ENCODE assay signal across 9 mouse cellular contexts in genomic region chr5:45670894-45671494, GRCm38 (mm10). TPM values are rescaled to one million over a fixed set of nuclear protein-coding genes. Genes with fewer than 3 reads are reported as not detected.
A peak's percentile ranks its signal among the peaks of the same experiment; 100 is the strongest.
DNase-seq lines count a peak whose midpoint lies in the region; ATAC-seq and TF ChIP-seq lines count a peak whose summit lies in the region.
"Had no signal": no experiment of that assay in that cellular context is flagged by ENCODE, and none has a peak within 500 bp of the region (broad histone marks: within the 10 kb centered on the region; RNA-seq: fewer than 3 reads in every experiment).

No protein-coding gene starts in this region.

- H3K27me3 ChIP-seq in midbrain, embryonic 10.5 days (ENCODE audit: low read depth, poor library complexity, severe bottlenecking) = no peaks in the 10 kb centered on the region
- H3K27me3 ChIP-seq in midbrain, embryonic 16.5 days (ENCODE audit: control insufficient read depth, insufficient read depth, low read depth, low read length) = no peaks in the 10 kb centered on the region
- no peaks in the 10 kb centered on the region for H3K27me3 ChIP-seq in forebrain, embryonic 14.5 days (replicated peaks; ENCODE audit: control insufficient read depth, insufficient read depth, low read length)
- H3K27me3 ChIP-seq in limb, embryonic 14.5 days (ENCODE audit: control insufficient read depth, insufficient read depth, low read length) = no peaks in the 10 kb centered on the region
- H3K27me3 ChIP-seq in stomach, postnatal 0 days (ENCODE audit: control insufficient read depth, insufficient read depth, low read length) = no peaks in the 10 kb centered on the region

- peaks cover 40% of the 10 kb centered on the region for H3K36me3 ChIP-seq in midbrain, embryonic 10.5 days
- no peaks in the 10 kb centered on the region for H3K36me3 ChIP-seq in midbrain, embryonic 16.5 days (ENCODE audit: control insufficient read depth, insufficient read depth, low read length)
- H3K36me3 ChIP-seq in forebrain, embryonic 14.5 days (ENCODE audit: control insufficient read depth, insufficient read depth, low read length) = peaks cover 4% of the 10 kb centered on the region; the same call in 1 of the 2 replicates
- H3K36me3 ChIP-seq in limb, embryonic 14.5 days (ENCODE audit: control insufficient read depth, insufficient read depth, low read length) = peaks cover 12% of the 10 kb centered on the region
- H3K36me3 ChIP-seq in stomach, postnatal 0 days (ENCODE audit: control insufficient read depth, insufficient read depth, low read length) = no peaks in the 10 kb centered on the region

- no peak for DNase-seq in midbrain, embryonic 10.5 days (ENCODE audit: low spot score)
- DNase-seq in forebrain, embryonic 14.5 days (ENCODE audit: low spot score) = no peak
- no peak for DNase-seq in limb, embryonic 14.5 days (ENCODE audit: low spot score)
- no peak for DNase-seq in stomach, postnatal 0 days (ENCODE audit: low spot score)
- DNase-seq in gastrocnemius, postnatal 25 days = no peak
- no peak for DNase-seq in adrenal gland, postnatal 4 days (ENCODE audit: low spot score in 2 of 2)
- DNase-seq: kidney, adult 9 months; lung, adult 2 months had no signal

- WGBS in midbrain, embryonic 10.5 days = 70% methylated on average over 5 of the region's 5 CpGs
- 50% methylated on average over 5 of the region's 5 CpGs for WGBS in midbrain, embryonic 16.5 days
- WGBS in forebrain, embryonic 14.5 days = 50% methylated on average over 5 of the region's 5 CpGs
- 52% methylated on average over 5 of the region's 5 CpGs for WGBS in limb, embryonic 14.5 days
- 45% methylated on average over 5 of the region's 5 CpGs for WGBS in stomach, postnatal 0 days

- no peak for TF ChIP-seq EP300 in stomach, postnatal 0 days (optimal IDR thresholded peaks at IDR 0.05)

- peak overlapping the region; percentile 95 for H3K27ac ChIP-seq in midbrain, embryonic 10.5 days (replicated peaks)
- H3K27ac ChIP-seq in midbrain, embryonic 16.5 days (ENCODE audit: low read length) = no peak overlapping the region
- no peak overlapping the region for H3K27ac ChIP-seq in forebrain, embryonic 14.5 days (ENCODE audit: low read depth, low read length)
- H3K27ac ChIP-seq in limb, embryonic 14.5 days (replicated peaks; ENCODE audit: low read depth, low read length) = no peak overlapping the region
- no peak overlapping the region for H3K27ac ChIP-seq in stomach, postnatal 0 days (replicated peaks)

- peaks cover 14% of the 10 kb centered on the region for H3K4me1 ChIP-seq in midbrain, embryonic 10.5 days
- peaks cover 12% of the 10 kb centered on the region for H3K4me1 ChIP-seq in midbrain, embryonic 16.5 days (ENCODE audit: control insufficient read depth, insufficient read depth, low read length)
- H3K4me1 ChIP-seq in forebrain, embryonic 14.5 days (ENCODE audit: control insufficient read depth, insufficient read depth, low read length) = peaks cover 9% of the 10 kb centered on the region; the same call in 1 of the 2 replicates
- H3K4me1 ChIP-seq in limb, embryonic 14.5 days (ENCODE audit: control insufficient read depth, insufficient read depth, low read length) = peaks cover 3% of the 10 kb centered on the region; the same call in 1 of the 2 replicates
- no peaks in the 10 kb centered on the region for H3K4me1 ChIP-seq in stomach, postnatal 0 days (replicated peaks; ENCODE audit: control insufficient read depth, insufficient read depth)

- H3K4me2 ChIP-seq in midbrain, embryonic 16.5 days (ENCODE audit: low read length) = no peak overlapping the region
- peak overlapping the region; percentile 86 for H3K4me2 ChIP-seq in forebrain, embryonic 14.5 days (ENCODE audit: low read length)
- H3K4me2 ChIP-seq in limb, embryonic 14.5 days (replicated peaks; ENCODE audit: low read depth, low read length, severe bottlenecking) = peak overlapping the region; percentile 71
- peak overlapping the region; percentile 96; the same call in 1 of the 2 replicates for H3K4me2 ChIP-seq in stomach, postnatal 0 days (replicated peaks; ENCODE audit: low read depth)

- ATAC-seq in midbrain, embryonic 16.5 days = no peak
- ATAC-seq in forebrain, embryonic 14.5 days = no peak
- ATAC-seq in limb, embryonic 14.5 days (ENCODE audit: low FRiP score, low read depth) = no peak
- no peak for ATAC-seq in stomach, postnatal 0 days (ENCODE audit: low FRiP score, low TSS enrichment)

- peak overlapping the region; percentile 91 for H3K4me3 ChIP-seq in midbrain, embryonic 10.5 days
- H3K4me3 ChIP-seq in midbrain, embryonic 16.5 days (ENCODE audit: low read depth, low read length) = no peak overlapping the region
- peak overlapping the region; percentile 76 for H3K4me3 ChIP-seq in forebrain, embryonic 14.5 days (ENCODE audit: low read depth, low read length)
- peak overlapping the region; percentile 75 for H3K4me3 ChIP-seq in limb, embryonic 14.5 days (replicated peaks; ENCODE audit: low read length)
- H3K4me3 ChIP-seq in stomach, postnatal 0 days (ENCODE audit: low read depth, low read length) = peak overlapping the region; percentile 70

- no peaks in the 10 kb centered on the region for H3K9me3 ChIP-seq in midbrain, embryonic 10.5 days (replicated peaks)
- no peaks in the 10 kb centered on the region for H3K9me3 ChIP-seq in midbrain, embryonic 16.5 days (replicated peaks; ENCODE audit: control insufficient read depth, low read length, poor library complexity, severe bottlenecking)
- no peaks in the 10 kb centered on the region for H3K9me3 ChIP-seq in forebrain, embryonic 14.5 days (replicated peaks; ENCODE audit: control insufficient read depth, low read length)
- no peaks in the 10 kb centered on the region for H3K9me3 ChIP-seq in limb, embryonic 14.5 days (ENCODE audit: control insufficient read depth, low read length)
- no peaks in the 10 kb centered on the region for H3K9me3 ChIP-seq in stomach, postnatal 0 days (ENCODE audit: control insufficient read depth, low read length)

- TF ChIP-seq CTCF in stomach, postnatal 0 days (IDR thresholded peaks at IDR 0.05; ENCODE audit: low read depth) = no peak

- no peak overlapping the region for H3K9ac ChIP-seq in midbrain, embryonic 16.5 days (ENCODE audit: low read depth, low read length)
- no peak overlapping the region; the same call in 1 of the 2 replicates for H3K9ac ChIP-seq in forebrain, embryonic 14.5 days (ENCODE audit: low read length)
- H3K9ac ChIP-seq in limb, embryonic 14.5 days (ENCODE audit: low read depth, low read length, severe bottlenecking) = no peak overlapping the region
- H3K9ac ChIP-seq in stomach, postnatal 0 days (ENCODE audit: low read length) = no peak overlapping the region

- no peak for TF ChIP-seq POLR2A in limb, embryonic 14.5 days (IDR thresholded peaks at IDR 0.05; ENCODE audit: borderline replicate concordance, extremely low read depth, insufficient read depth, insufficient read length)

RNA-seq across cellular contexts. Expression of gene Ncapg, which starts 1.3 kb away (rescaled TPM):
- 72.8 and 75.1 TPM in 2 replicates for polyA plus RNA-seq in midbrain, embryonic 10.5 days (2016; fragmentation: Nextera tagmentation; extraction: Ambion mirVana)
- polyA plus RNA-seq in midbrain, embryonic 16.5 days (2015; fragmentation: Nextera tagmentation; extraction: Ambion mirVana) = 5.0 and 6.6 TPM in 2 replicates
- 31.0 and 32.1 TPM in 2 replicates for polyA plus RNA-seq in forebrain, embryonic 14.5 days (2014; fragmentation: Nextera tagmentation; extraction: Ambion mirVana)
- polyA plus RNA-seq in limb, embryonic 14.5 days (2012; rRNA removed) = 23.2 and 29.2 TPM in 2 replicates
- polyA plus RNA-seq in limb, embryonic 14.5 days (2014; fragmentation: Nextera tagmentation; extraction: Ambion mirVana) = 40.6 and 43.0 TPM in 2 replicates
- polyA plus RNA-seq in stomach, postnatal 0 days (2015; fragmentation: Nextera tagmentation; extraction: Ambion mirVana) = 7.9 and 11.4 TPM in 2 replicates
- total RNA-seq in gastrocnemius, postnatal 25 days (2021) = under 1 TPM; 0.19 to 0.28 TPM
- total RNA-seq in adrenal gland, postnatal 4 days (2021) = 10 to 100 TPM; 16.7 to 21.4 TPM

RNA-seq across cellular contexts. Expression of gene Fam184b, which starts 31.6 kb away (rescaled TPM):
- 0.50 and 0.73 TPM in 2 replicates for polyA plus RNA-seq in midbrain, embryonic 10.5 days (2016; fragmentation: Nextera tagmentation; extraction: Ambion mirVana)
- polyA plus RNA-seq in midbrain, embryonic 16.5 days (2015; fragmentation: Nextera tagmentation; extraction: Ambion mirVana) = 7.0 and 9.4 TPM in 2 replicates
- 2.9 and 4.2 TPM in 2 replicates for polyA plus RNA-seq in forebrain, embryonic 14.5 days (2014; fragmentation: Nextera tagmentation; extraction: Ambion mirVana)
- 1.5 and 1.6 TPM in 2 replicates for polyA plus RNA-seq in limb, embryonic 14.5 days (2012; rRNA removed)
- 2.9 and 3.1 TPM in 2 replicates for polyA plus RNA-seq in limb, embryonic 14.5 days (2014; fragmentation: Nextera tagmentation; extraction: Ambion mirVana)
- polyA plus RNA-seq in stomach, postnatal 0 days (2015; fragmentation: Nextera tagmentation; extraction: Ambion mirVana) = 1.7 and 1.9 TPM in 2 replicates
- total RNA-seq in gastrocnemius, postnatal 25 days (2021) = under 1 TPM; 0.27 to 0.46 TPM
- total RNA-seq in adrenal gland, postnatal 4 days (2021) = 1 to 10 TPM; 1.2 to 1.8 TPM
